Mouse (Mus musculus) CD8-positive naive resting alpha-beta T cell, adult 57 days (primary cell): ENCODE data around the gene Gria4. TPM values are rescaled to one million over a fixed set of nuclear protein-coding genes. Genes with fewer than 3 reads are reported as not detected.

Experiments used
- total RNA-seq: library from RNA; stranded (reverse); gene quantifications from one replicate; pipeline ENCODE4 v1.2.4, GENCODE M21; 2023

The Gria4 gene
- not detected for total RNA-seq

GRCm38 (mm10) chr9:4795544-4796288, at the start of gene Gria4:
Gria4 (minus strand) TSS chr9:4796234.

GRCm38 (mm10) chr9:4375828-4376639, 420.0 kb downstream of the Gria4 start, which contains the start of gene Msantd4:
Msantd4 (plus strand) TSS chr9:4376562.

